Mouse (Mus musculus) lung, embryonic 15.5 days (tissue): ENCODE data around the gene Zfp213. TPM values are rescaled to one million over a fixed set of nuclear protein-coding genes. Genes with fewer than 3 reads are reported as not detected.
"Not testable (repeated sequence)": the region's sequence is repeated elsewhere in the genome, so short reads cannot be mapped to it uniquely, and the experiment has no call there.

Experiments used
- ATAC-seq: fragments of 200-750 bp; cut with Nextera tagmentation; 2 replicates; pipeline ENCODE4 v1.8.0; 2017; ENCODE audit warnings: moderate number of reproducible peaks, borderline replicate concordance; ENCODE audit not compliant: low FRiP score, low TSS enrichment; ENCODE audit errors: extremely low read depth
- H3K27ac ChIP-seq: fragments of 300-500 bp; sonication (generic); 2 replicates; pipeline ENCODE4 v1.5.1; 2015; ENCODE audit warnings: moderate library complexity, mild to moderate bottlenecking, inconsistent platforms
- H3K27me3 ChIP-seq: fragments of 300-500 bp; sonication (generic); 2 replicates; pipeline ENCODE4 v1.6.1; 2015; ENCODE audit warnings: inconsistent platforms
- H3K36me3 ChIP-seq: fragments of 300-500 bp; sonication (generic); 2 replicates; pipeline ENCODE4 v1.6.1; 2015; ENCODE audit warnings: inconsistent platforms
- H3K4me1 ChIP-seq: fragments of 300-500 bp; sonication (generic); 2 replicates; pipeline ENCODE4 v1.6.1; 2015; ENCODE audit warnings: inconsistent platforms
- H3K4me2 ChIP-seq: fragments of 300-500 bp; sonication (generic); 2 replicates; pipeline ENCODE4 v1.6.1; 2015; ENCODE audit warnings: inconsistent platforms, mild to moderate bottlenecking, moderate library complexity
- H3K4me3 ChIP-seq: fragments of 300-500 bp; sonication (generic); 2 replicates; pipeline ENCODE4 v1.5.1; 2015; ENCODE audit warnings: mild to moderate bottlenecking, inconsistent platforms
- H3K9ac ChIP-seq: fragments of 300-500 bp; sonication (generic); 2 replicates; pipeline ENCODE4 v1.6.1; 2015; ENCODE audit warnings: inconsistent platforms
- H3K9me3 ChIP-seq: fragments of 300-500 bp; sonication (generic); 2 replicates; pipeline ENCODE4 v1.6.1; 2016; ENCODE audit warnings: inconsistent platforms
- WGBS: fragments of 180-500 bp; shearing (Covaris S2); methylation state at CpG from one replicate; pipeline ENCODE4 v1.1.7; 2015; 5-methylcytosine and 5-hydroxymethylcytosine counted together
- polyA plus RNA-seq: library from polyadenylated mRNA; unstranded; fragments of >200 nt; fragmentation: Nextera tagmentation; extraction: Ambion mirVana; gene quantifications from 2 replicates; pipeline ENCODE4 v1.2.1, GENCODE M21; 2015

Gene Zfp213
- polyA plus RNA-seq, 1 experiment from 2014 or later: 20.9 TPM

DNA sequence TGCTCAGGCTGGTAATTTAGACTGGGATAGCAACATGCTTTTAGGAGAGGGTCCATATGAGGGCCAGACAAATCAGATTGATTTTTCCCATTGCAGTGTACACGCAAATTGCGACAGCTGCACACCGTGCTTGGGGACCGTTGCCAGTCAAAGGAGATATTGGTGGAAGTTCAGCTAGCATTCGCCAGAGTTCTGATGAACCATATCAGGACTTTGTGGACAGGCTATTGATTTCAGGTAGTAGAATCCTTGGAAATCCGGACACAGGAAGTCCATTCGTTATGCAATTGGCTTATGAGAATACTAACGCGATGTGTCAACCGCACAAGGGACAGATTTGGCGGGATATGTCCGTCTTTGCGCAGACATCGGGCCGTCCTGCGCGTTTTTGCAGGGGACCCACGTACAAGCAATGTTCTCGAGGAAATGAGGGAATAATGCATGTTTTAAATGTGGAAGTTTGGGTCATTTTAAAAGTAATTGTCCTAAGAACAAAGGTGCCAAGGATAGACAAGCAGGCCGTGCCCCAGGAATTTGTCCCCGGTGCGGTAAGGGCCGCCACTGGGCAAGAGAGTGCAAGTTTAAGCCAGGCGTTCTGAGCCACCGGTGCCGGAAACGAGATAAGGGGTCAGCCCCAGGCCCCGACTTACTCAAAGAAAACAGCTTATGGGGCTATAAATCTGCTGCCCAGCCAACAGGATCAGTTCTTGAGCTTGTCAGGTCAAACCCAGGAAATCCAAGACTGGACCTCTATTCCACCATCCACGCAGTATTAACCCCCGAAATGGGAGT lies 40.9 kb downstream of the Zfp213 start:
- H3K4me3 ChIP-seq, H3K36me3 ChIP-seq, H3K9me3 ChIP-seq, H3K9ac ChIP-seq, H3K27me3 ChIP-seq, ATAC-seq, H3K27ac ChIP-seq, H3K4me2 ChIP-seq, H3K4me1 ChIP-seq: not testable (repeated sequence)
- 68% methylated on average over 30 of the region's 30 CpGs for WGBS

DNA sequence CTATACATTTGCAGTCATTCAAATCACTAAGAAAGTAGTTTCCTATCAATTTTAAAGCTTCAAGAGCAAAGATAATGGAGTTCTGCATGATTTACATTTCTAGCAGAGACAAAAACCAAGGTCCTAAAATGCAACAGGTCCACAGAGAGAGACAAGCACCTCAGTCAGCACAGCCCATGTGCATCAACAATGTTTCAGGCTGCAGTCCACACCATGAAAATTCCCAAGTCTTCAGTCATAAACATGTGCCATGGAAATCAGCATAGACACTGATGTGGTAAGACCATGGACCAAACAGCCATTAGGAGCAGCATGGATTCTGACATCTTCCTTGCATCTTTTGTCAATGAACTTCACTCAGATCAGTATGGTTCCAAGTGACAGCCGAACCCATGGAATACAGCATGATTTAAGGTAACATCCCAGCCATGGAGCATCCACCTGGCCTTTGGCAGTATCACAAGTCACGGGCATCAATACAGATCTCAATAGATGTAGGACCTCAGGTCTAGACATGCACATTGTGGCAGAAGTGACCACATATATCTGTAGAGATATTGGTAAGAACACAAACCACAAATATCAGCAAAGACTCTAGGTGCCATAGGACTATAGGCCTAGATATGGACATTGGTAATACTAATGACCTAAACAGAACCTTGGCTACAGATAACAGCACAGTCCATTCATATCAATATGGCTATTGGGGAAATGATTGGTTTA lies 45.2 kb downstream of the Zfp213 start:
- Histone ChIP-seq H3K9me3 (no peaks in the 10 kb centered on the region), H3K9ac (no peak overlapping the region), H3K36me3 (no peaks in the 10 kb centered on the region), H3K4me3 (no peak overlapping the region), H3K27ac (no peak overlapping the region), H3K4me2 (no peak overlapping the region), H3K27me3 (no peaks in the 10 kb centered on the region), H3K4me1 (no peaks in the 10 kb centered on the region)
- 71% methylated on average over 2 of the region's 2 CpGs for WGBS
- peak; percentile 49; the same call in 1 of the 2 replicates for ATAC-seq

Other genes starting within 250 kb of the Zfp213 start
- gene Vmn2r115, start 220.5 kb downstream of the Zfp213 start, polyA plus RNA-seq: not detected in 2 replicates
- not detected in 2 replicates for gene Vmn2r116, start 179.6 kb downstream of the Zfp213 start, polyA plus RNA-seq
- not detected in 2 replicates for gene Vmn2r117, start 84.5 kb downstream of the Zfp213 start, polyA plus RNA-seq
- 15.0 and 15.3 TPM in 2 replicates for gene Zfp13, start 35.2 kb upstream of the Zfp213 start, polyA plus RNA-seq
- gene Zscan10, start 36.6 kb upstream of the Zfp213 start, polyA plus RNA-seq: 0.18 and 0.40 TPM in 2 replicates
- gene Mmp25, start 81.0 kb upstream of the Zfp213 start, polyA plus RNA-seq: 0.41 and 0.53 TPM in 2 replicates
- 3.5 and 4.0 TPM in 2 replicates for gene Bicdl2, start 96.3 kb upstream of the Zfp213 start, polyA plus RNA-seq
- 59.5 and 64.5 TPM in 2 replicates for gene Hcfc1r1, start 109.4 kb upstream of the Zfp213 start, polyA plus RNA-seq
- 48.3 and 49.1 TPM in 2 replicates for gene Thoc6, start 109.6 kb upstream of the Zfp213 start, polyA plus RNA-seq
- gene Tnfrsf12a, start 113.2 kb upstream of the Zfp213 start, polyA plus RNA-seq: 26.8 and 28.5 TPM in 2 replicates
- 237 and 246 TPM in 2 replicates for gene Cldn6, start 115.0 kb upstream of the Zfp213 start, polyA plus RNA-seq
- gene Cldn9, start 119.8 kb upstream of the Zfp213 start, polyA plus RNA-seq: 4.4 and 4.8 TPM in 2 replicates
- 0.09 and 0.28 TPM in 2 replicates for gene 1520401A03Rik, start 158.5 kb upstream of the Zfp213 start, polyA plus RNA-seq
- 61.7 and 68.6 TPM in 2 replicates for gene Pkmyt1, start 162.1 kb upstream of the Zfp213 start, polyA plus RNA-seq
- gene Paqr4, start 176.6 kb upstream of the Zfp213 start, polyA plus RNA-seq: 43.9 and 46.7 TPM in 2 replicates
- gene Kremen2, start 181.6 kb upstream of the Zfp213 start, polyA plus RNA-seq: 0.38 and 1.1 TPM in 2 replicates
- gene Flywch1, start 207.4 kb upstream of the Zfp213 start, polyA plus RNA-seq: 70.5 TPM in 2 replicates
- 28.4 and 29.1 TPM in 2 replicates for gene Flywch2, start 221.8 kb upstream of the Zfp213 start, polyA plus RNA-seq
- gene Srrm2, start 226.3 kb upstream of the Zfp213 start, polyA plus RNA-seq: 416 and 431 TPM in 2 replicates